In the genomic region with DNA sequence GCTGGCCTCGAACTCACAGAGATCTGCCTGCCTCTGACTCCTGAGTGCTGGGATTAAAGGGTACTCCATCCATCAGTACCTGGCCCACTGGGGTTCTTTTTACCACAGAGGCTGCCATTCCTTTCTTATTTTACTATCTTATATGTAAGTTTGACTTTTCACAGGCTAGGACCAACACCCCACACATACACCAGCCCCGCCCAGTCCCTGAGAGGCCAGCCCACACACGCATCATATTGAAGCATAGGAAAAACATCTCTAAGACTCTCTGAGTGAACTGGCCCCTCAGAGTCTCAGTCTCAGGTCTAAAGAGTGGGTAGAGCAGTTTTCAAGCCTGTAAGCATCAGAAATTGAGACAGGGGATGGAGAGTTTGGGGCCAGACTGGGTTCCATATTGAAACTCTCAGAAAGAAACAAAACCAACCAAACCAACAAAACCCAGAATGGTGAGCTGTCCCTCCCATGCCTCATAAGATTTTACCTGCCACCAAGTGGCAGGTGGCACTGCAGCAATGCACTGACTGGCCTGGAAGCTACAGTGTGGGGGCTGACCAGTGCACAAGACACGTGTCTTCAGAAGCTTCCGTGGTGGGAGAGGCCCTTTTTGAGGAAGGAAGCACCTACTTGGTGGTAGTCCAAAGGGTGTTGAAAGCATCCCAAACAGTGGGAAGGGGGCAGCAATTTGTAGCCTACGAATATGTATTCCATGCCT, we compare ENCODE assay signal across 19 mouse cellular contexts.
DNase-seq lines count a peak whose midpoint lies in the region; ATAC-seq and TF ChIP-seq lines count a peak whose summit lies in the region.
"Had no signal": no experiment of that assay in that cellular context is flagged by ENCODE, and none has a peak within 500 bp of the region (broad histone marks: within the 10 kb centered on the region; RNA-seq: fewer than 3 reads in every experiment).

No protein-coding gene starts in this region.

- peaks cover 2% of the 10 kb centered on the region for H3K4me1 ChIP-seq in heart, adult 2 months (ENCODE audit: control insufficient read depth, insufficient read depth, low read length)
- H3K4me1 ChIP-seq in heart, embryonic 12.5 days (replicated peaks): peaks cover 33% of the 10 kb centered on the region
- peaks cover 29 to 58% of the 10 kb centered on the region in 2 experiments for H3K4me1 ChIP-seq in CH12.LX (ENCODE audit: control insufficient read depth in 1 of 2, insufficient read depth in 2 of 2)
- peaks cover 85% of the 10 kb centered on the region for H3K4me1 ChIP-seq in erythroblast, embryonic 14.5 days (ENCODE audit: control insufficient read depth)
- peaks cover 23% of the 10 kb centered on the region for H3K4me1 ChIP-seq in liver, postnatal 0 days (ENCODE audit: insufficient read depth)
- H3K4me1 ChIP-seq: forebrain, embryonic 15.5 days; hindbrain, embryonic 15.5 days; neural tube, embryonic 13.5 days had no signal

- dilution Hi-C loops in CH12.LX (cut with MboI; ENCODE audit: extremely low pct_ligation_motif_present, extremely low pct_unique_long_range_greater_than_20kb, low sequenced_read_pairs): no loop called here

- WGBS in heart, adult 2 months: 66% methylated on average over 6 of the region's 6 CpGs
- WGBS in heart, embryonic 12.5 days: 86% methylated on average over 6 of the region's 6 CpGs
- 64% methylated on average over 6 of the region's 6 CpGs for WGBS in liver, postnatal 0 days (ENCODE audit: insufficient replicate concordance)

- in situ Hi-C loops in CH12.LX (cut with MboI; ENCODE audit: low pct_ligation_motif_present, low pct_unique_long_range_greater_than_20kb, low sequenced_read_pairs): no loop called here

- TF ChIP-seq CTCF in heart, adult 2 months (IDR thresholded peaks at IDR 0.05): no peak
- TF ChIP-seq CTCF in CH12.LX (conservative IDR thresholded peaks at IDR 0.05 in 1 of 2, IDR thresholded peaks at IDR 0.05 in 1 of 2; ENCODE audit: low read depth in 2 of 2, low read length in 2 of 2): peak in 1 of 2 experiments; percentile 50; a peak in 2 of 4 replicates
- TF ChIP-seq CTCF in liver, postnatal 0 days (IDR thresholded peaks at IDR 0.05; ENCODE audit: low read depth): 0 out of 2 replicates have a peak, but pooled peaks have one; percentile 14

- intact Hi-C loops in heart, adult 2 months (cut with DNase I): no loop called here

- no peak for TF ChIP-seq EP300 in heart, adult 2 months (IDR thresholded peaks at IDR 0.05; ENCODE audit: insufficient read depth, low read depth, low read length)
- TF ChIP-seq EP300 in CH12.LX (IDR thresholded peaks at IDR 0.05; ENCODE audit: low read length): no peak
- TF ChIP-seq EP300 in liver, postnatal 0 days (IDR thresholded peaks at IDR 0.05; ENCODE audit: low read depth): no peak

- H3K9me3 ChIP-seq in heart, embryonic 12.5 days (replicated peaks): no peaks in the 10 kb centered on the region
- H3K9me3 ChIP-seq in CH12.LX (replicated peaks; ENCODE audit: low read length): no peaks in the 10 kb centered on the region
- no peaks in the 10 kb centered on the region for H3K9me3 ChIP-seq in erythroblast, embryonic 14.5 days (ENCODE audit: control insufficient read depth, low read length)
- H3K9me3 ChIP-seq in liver, postnatal 0 days (ENCODE audit: low read length): no peaks in the 10 kb centered on the region
- H3K9me3 ChIP-seq: forebrain, embryonic 15.5 days; hindbrain, embryonic 15.5 days; limb, embryonic 13.5 days; midbrain, embryonic 10.5 days; neural tube, embryonic 13.5 days had no signal

- TF ChIP-seq POLR2A in heart, adult 2 months (IDR thresholded peaks at IDR 0.05; ENCODE audit: insufficient read depth, low read depth, low read length): no peak
- TF ChIP-seq POLR2A in CH12.LX (IDR thresholded peaks at IDR 0.05; ENCODE audit: low read depth, low read length): peak; percentile 54

- ATAC-seq in heart, embryonic 12.5 days (ENCODE audit: insufficient number of reproducible peaks, low FRiP score): no peak
- ATAC-seq in liver, postnatal 0 days: no peak
- ATAC-seq: forebrain, embryonic 15.5 days; Patski had no signal

- no peaks in the 10 kb centered on the region for H3K27me3 ChIP-seq in heart, adult 2 months (ENCODE audit: control insufficient read depth, insufficient read depth, low read length)
- H3K27me3 ChIP-seq in heart, embryonic 12.5 days (replicated peaks): no peaks in the 10 kb centered on the region
- no peaks in the 10 kb centered on the region for H3K27me3 ChIP-seq in CH12.LX (replicated peaks)
- no peaks in the 10 kb centered on the region for H3K27me3 ChIP-seq in erythroblast, embryonic 14.5 days (ENCODE audit: control insufficient read depth)
- H3K27me3 ChIP-seq in liver, postnatal 0 days (ENCODE audit: insufficient read depth, low read length): no peaks in the 10 kb centered on the region
- H3K27me3 ChIP-seq: forebrain, embryonic 15.5 days; hindbrain, embryonic 15.5 days; limb, embryonic 13.5 days; neural tube, embryonic 13.5 days; Patski had no signal

- H3K4me3 ChIP-seq in heart, adult 2 months: no peak overlapping the region
- H3K4me3 ChIP-seq in heart, embryonic 12.5 days: no peak overlapping the region
- no peak overlapping the region for H3K4me3 ChIP-seq in CH12.LX (replicated peaks in 1 of 3; ENCODE audit: low read depth in 2 of 3, low read length in 2 of 3, poor library complexity in 1 of 3)
- H3K4me3 ChIP-seq in erythroblast, embryonic 14.5 days (replicated peaks): peak overlapping the region; percentile 28
- H3K4me3 ChIP-seq in liver, postnatal 0 days (ENCODE audit: low read depth, low read length): no peak overlapping the region
- H3K4me3 ChIP-seq: forebrain, embryonic 15.5 days; hindbrain, embryonic 15.5 days; left cerebral cortex, adult 2 months; limb, embryonic 13.5 days; midbrain, embryonic 10.5 days; neural tube, embryonic 13.5 days had no signal

- no peaks in the 10 kb centered on the region for H3K79me2 ChIP-seq in heart, adult 2 months (replicated peaks; ENCODE audit: control insufficient read depth, insufficient read depth, low read length)
- no peaks in the 10 kb centered on the region; the same call in 1 of the 2 replicates for H3K79me2 ChIP-seq in CH12.LX (replicated peaks; ENCODE audit: control insufficient read depth, extremely low read depth, insufficient read depth, poor library complexity, severe bottlenecking)

- H3K9ac ChIP-seq in heart, adult 2 months (ENCODE audit: low read depth, low read length): no peak overlapping the region
- H3K9ac ChIP-seq in heart, embryonic 12.5 days: no peak overlapping the region
- H3K9ac ChIP-seq in CH12.LX (ENCODE audit: insufficient read depth, low read depth): peak overlapping the region; percentile 3; the same call in 1 of the 2 replicates
- peak overlapping the region; percentile 46; the same call in 1 of the 2 replicates for H3K9ac ChIP-seq in liver, postnatal 0 days (replicated peaks)
- H3K9ac ChIP-seq: forebrain, embryonic 15.5 days; hindbrain, embryonic 15.5 days; limb, embryonic 13.5 days; neural tube, embryonic 13.5 days had no signal

- peak overlapping the region; percentile 6; the same call in 1 of the 2 replicates for H3K27ac ChIP-seq in heart, adult 2 months
- no peak overlapping the region for H3K27ac ChIP-seq in heart, embryonic 12.5 days (ENCODE audit: poor library complexity, severe bottlenecking)
- H3K27ac ChIP-seq in CH12.LX (ENCODE audit: insufficient read depth, low read depth): peak overlapping the region; percentile 96
- H3K27ac ChIP-seq in liver, postnatal 0 days (ENCODE audit: low read depth): peak overlapping the region; percentile 71
- H3K27ac ChIP-seq: forebrain, embryonic 15.5 days; hindbrain, embryonic 15.5 days; left cerebral cortex, adult 2 months; limb, embryonic 13.5 days; midbrain, embryonic 10.5 days; neural tube, embryonic 13.5 days had no signal

- H3K4me2 ChIP-seq in heart, embryonic 12.5 days: no peak overlapping the region
- peak overlapping the region; percentile 33; the same call in 1 of the 2 replicates for H3K4me2 ChIP-seq in CH12.LX (ENCODE audit: insufficient read depth, low read depth, poor library complexity, severe bottlenecking)
- H3K4me2 ChIP-seq in liver, postnatal 0 days (ENCODE audit: low read depth, low read length): 0 out of 2 replicates have a peak overlapping the region, but pooled peaks have one; percentile 4
- H3K4me2 ChIP-seq: forebrain, embryonic 15.5 days; hindbrain, embryonic 15.5 days; limb, embryonic 13.5 days; neural tube, embryonic 13.5 days had no signal

- TF ChIP-seq RAD21 in CH12.LX (IDR thresholded peaks at IDR 0.05; ENCODE audit: low read depth, low read length): peak; percentile 39

- H3K36me3 ChIP-seq in heart, adult 2 months (ENCODE audit: control insufficient read depth, insufficient read depth, low read length): no peaks in the 10 kb centered on the region
- no peaks in the 10 kb centered on the region for H3K36me3 ChIP-seq in heart, embryonic 12.5 days
- H3K36me3 ChIP-seq in CH12.LX (replicated peaks in 1 of 2; ENCODE audit: control insufficient read depth in 1 of 2, insufficient read depth in 1 of 2, low read length in 1 of 2): no peaks in the 10 kb centered on the region
- H3K36me3 ChIP-seq in erythroblast, embryonic 14.5 days (ENCODE audit: control insufficient read depth): peaks cover 22% of the 10 kb centered on the region
- H3K36me3 ChIP-seq in liver, postnatal 0 days (replicated peaks; ENCODE audit: insufficient read depth, low read length): no peaks in the 10 kb centered on the region
- H3K36me3 ChIP-seq: forebrain, embryonic 15.5 days; hindbrain, embryonic 15.5 days; limb, embryonic 13.5 days; midbrain, embryonic 10.5 days; neural tube, embryonic 13.5 days had no signal

- peak in 1 of 2 experiments; percentile 33 for DNase-seq in heart, adult 2 months
- DNase-seq in CH12.LX (ENCODE audit: extremely low read depth): no peak
- DNase-seq in liver, postnatal 0 days: peak; percentile 44
- DNase-seq in embryo, embryonic 10 days (ENCODE audit: low spot score): no peak
- no peak for DNase-seq in layer of hippocampus, adult 8-10 months (ENCODE audit: low spot score in 2 of 2)
- no peak for DNase-seq in thymus, postnatal 36 days
- DNase-seq: cerebellum, adult 18-20 months; heart, adult 18-20 months; kidney, adult 11 months; thymus, postnatal 14 days had no signal

TF ChIP-seq in CH12.LX, 34 proteins besides CTCF, POLR2A, EP300 and RAD21 (continues in another document):
- TF ChIP-seq USF1 (IDR thresholded peaks at IDR 0.05; ENCODE audit: low read depth, low read length) (0 out of 2 replicates have a peak, but pooled peaks have one; percentile 18), MAZ (IDR thresholded peaks at IDR 0.05; ENCODE audit: low read depth, low read length) (no peak), MEF2A (IDR thresholded peaks at IDR 0.05; ENCODE audit: borderline replicate concordance, low read depth, low read length) (peak; percentile 22; the same call in 1 of the 2 replicates), CHD2 (IDR thresholded peaks at IDR 0.05; ENCODE audit: low read length) (no peak), ZMIZ1 (IDR thresholded peaks at IDR 0.05; ENCODE audit: low read depth, low read length) (no peak), JUND (conservative IDR thresholded peaks at IDR 0.05; ENCODE audit: low read depth, low read length) (no peak), SMC3 (IDR thresholded peaks at IDR 0.05; ENCODE audit: low read depth, low read length) (peak; percentile 52), USF2 (conservative IDR thresholded peaks at IDR 0.05; ENCODE audit: low read depth, low read length) (no peak), TCF12 (IDR thresholded peaks at IDR 0.05; ENCODE audit: low read depth, low read length) (no peak), MAFK (IDR thresholded peaks at IDR 0.05; ENCODE audit: insufficient replicate concordance, low read length) (no peak)

Comparison
In these comparisons a context has a peak if more than half of its experiments do, and no peak if none do; other contexts are left out.
1. H3K9ac ChIP-seq: peak in CH12.LX (single experiment) and liver, postnatal 0 days (single experiment); none in heart, adult 2 months (single experiment) and heart, embryonic 12.5 days (single experiment).